Mouse (Mus musculus): ENCODE measurements around the gene Arhgef18.

Gene Arhgef18

GRCm38 (mm10) chr8:3451992-3452391 lies 59.2 kb downstream of the Arhgef18 start:
- DNase-seq (ENCODE audit: low spot score in 2 of 2) = no peak

GRCm38 (mm10) chr8:3463248-3463647 lies 70.4 kb downstream of the Arhgef18 start:
- no peak for DNase-seq (ENCODE audit: low spot score in 2 of 2)

DNA sequence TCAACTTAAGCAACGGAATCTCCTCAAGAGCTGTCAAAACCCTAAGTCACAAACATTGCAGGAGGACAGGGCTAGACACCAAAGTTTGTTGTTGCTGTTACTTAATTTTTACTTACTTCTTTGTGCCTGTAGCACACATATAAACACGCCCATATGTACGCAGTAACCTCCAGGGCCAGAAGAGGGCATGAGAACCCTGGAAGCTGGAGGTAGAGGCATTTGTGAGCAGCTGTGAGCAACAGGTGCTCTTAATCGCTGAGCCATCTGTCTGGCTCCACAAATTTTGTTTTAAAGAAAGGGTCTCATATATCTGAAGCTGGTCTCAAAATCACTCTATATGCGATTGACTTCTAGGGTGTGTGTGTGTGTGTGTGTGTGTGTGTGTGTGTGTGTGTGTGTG lies 71.5 kb downstream of the Arhgef18 start:
- DNase-seq (ENCODE audit: low spot score in 2 of 2) = no peak

- DNase-seq (ENCODE audit: low spot score in 2 of 2) = peak; percentile 65 to 81
Observed at GRCm38 (mm10) chr8:3467006-3467885, 74.4 kb downstream of the Arhgef18 start, which contains the start of gene Pex11g. Gene Pex11g, minus strand, starts transcription at chr8:3467680.

- no peak for DNase-seq (ENCODE audit: low spot score in 2 of 2)
Observed at GRCm38 (mm10) chr8:3467886-3468545, 75.2 kb downstream of the Arhgef18 start.

DNA sequence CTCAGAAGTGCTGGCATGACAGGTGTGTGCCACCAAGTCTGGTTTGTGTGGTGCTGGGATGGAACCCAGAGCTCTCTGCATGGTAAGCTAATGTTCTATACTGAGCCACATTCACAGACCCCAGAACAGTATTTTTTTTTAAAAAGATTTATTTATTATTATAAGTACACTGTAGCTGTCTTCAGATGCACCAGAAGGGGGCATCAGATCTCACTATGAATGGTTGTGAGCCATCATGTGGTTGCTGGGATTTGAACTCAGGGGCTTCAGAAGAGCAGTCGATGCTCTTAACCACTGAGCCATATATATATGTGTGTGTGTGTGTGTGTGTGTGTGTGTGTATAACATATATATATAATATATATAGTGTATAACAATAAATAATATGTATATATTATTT lies 76.0 kb downstream of the Arhgef18 start:
- DNase-seq (ENCODE audit: low spot score in 2 of 2) = no peak

- no peak for DNase-seq (ENCODE audit: low spot score in 2 of 2)
Observed at GRCm38 (mm10) chr8:3470562-3470961, 77.8 kb downstream of the Arhgef18 start, which contains the start of gene Tex45. Gene Tex45, plus strand, starts transcription at chr8:3470862.

DNA sequence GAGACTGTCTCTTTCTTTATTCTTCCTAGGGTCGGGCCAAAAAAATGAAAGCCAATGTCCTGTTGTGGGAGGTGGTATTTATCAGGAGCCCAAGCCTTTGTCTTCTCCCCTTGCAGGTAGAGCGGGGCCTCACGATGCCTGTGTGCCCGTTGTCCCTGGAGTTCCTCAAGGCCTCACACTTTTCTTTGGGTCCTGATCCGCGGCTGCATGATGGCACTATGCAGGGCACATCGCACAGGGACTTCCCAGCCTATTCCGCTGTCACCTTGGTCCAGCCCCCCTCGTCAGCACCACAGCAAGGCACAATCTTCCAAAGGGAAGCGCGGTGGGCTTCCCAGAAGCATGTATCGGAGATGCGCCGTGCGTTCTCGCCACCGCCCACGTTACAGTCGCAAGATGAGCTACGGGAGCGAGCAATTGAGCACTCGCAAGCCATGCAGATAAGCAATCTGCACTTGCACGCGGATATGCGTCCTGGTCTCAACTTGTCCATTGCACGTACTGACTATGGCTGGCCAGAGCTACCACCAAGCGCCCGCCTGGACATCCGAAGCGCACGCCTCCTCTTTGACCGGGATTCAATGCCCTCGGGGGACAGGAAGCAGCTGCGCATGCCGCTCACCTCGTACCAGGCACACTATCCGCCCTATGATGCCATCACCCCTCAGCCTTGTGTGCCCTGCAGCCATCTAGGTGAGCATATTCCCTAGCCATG lies 83.1 kb downstream of the Arhgef18 start:
- DNase-seq (ENCODE audit: low spot score in 2 of 2) = no peak

DNA sequence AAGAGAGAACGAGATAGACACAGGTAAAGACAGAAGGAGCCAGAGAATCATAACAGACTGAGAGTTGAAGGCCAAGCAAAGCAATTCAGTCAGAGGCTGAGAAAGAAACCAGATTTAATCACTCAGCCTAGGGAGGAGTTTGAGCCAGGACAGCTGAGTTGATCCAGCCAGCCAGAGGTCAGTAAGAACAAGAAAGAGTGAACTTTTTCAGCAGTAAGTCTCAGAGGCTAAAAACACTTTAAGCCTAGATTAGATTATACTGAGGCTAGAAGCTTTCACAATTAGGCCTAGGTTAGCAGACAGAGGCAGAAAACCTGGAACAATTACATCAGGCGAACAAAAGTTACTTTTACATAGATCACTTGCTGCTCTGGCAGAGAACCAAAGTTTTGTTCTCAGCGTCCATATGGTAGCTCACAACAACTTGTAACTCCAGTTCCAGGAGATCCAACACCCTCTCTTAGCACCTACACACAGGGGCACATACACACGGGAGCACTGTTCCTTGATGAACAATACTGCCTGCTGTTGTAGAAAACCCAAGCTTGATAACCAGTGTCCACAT lies 87.5 kb downstream of the Arhgef18 start:
- DNase-seq (ENCODE audit: low spot score in 2 of 2) = no peak

GRCm38 (mm10) chr8:3481605-3482004 lies 88.8 kb downstream of the Arhgef18 start:
- DNase-seq (ENCODE audit: low spot score in 2 of 2) = no peak

GRCm38 (mm10) chr8:3482240-3482740 lies 89.5 kb downstream of the Arhgef18 start:
- no peak for DNase-seq (ENCODE audit: low spot score in 2 of 2)

- no peak for DNase-seq (ENCODE audit: low spot score in 2 of 2)
Observed at GRCm38 (mm10) chr8:3483546-3483945, 90.7 kb downstream of the Arhgef18 start.

- DNase-seq (ENCODE audit: low spot score in 2 of 2) = no peak
Observed at GRCm38 (mm10) chr8:3485192-3485591, 92.4 kb downstream of the Arhgef18 start.

- peak in 1 of 2 experiments; percentile 38 for DNase-seq (ENCODE audit: low spot score in 2 of 2)
Observed at GRCm38 (mm10) chr8:3492901-3493844, 100.4 kb downstream of the Arhgef18 start, which contains the start of gene Zfp358. Gene Zfp358, plus strand, starts transcription at chr8:3493138.

DNA sequence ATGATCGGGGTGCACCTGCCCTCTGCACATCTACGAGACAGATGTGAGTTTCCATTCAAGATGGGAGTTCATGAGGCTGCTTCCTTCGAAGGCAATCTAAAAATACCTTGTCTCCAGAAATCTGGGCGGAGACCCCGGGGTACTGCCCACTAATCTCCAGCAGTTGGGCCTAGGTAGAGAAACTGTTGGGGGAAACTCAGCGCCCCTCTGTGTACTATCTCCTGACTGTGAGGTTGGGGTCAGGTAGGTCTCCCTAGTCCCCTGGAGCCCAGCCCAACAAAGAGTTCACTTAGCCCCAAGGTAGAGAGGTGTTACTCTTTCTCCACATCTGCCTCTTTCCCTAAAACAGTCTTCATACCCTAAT lies 101.0 kb downstream of the Arhgef18 start:
- DNase-seq (ENCODE audit: low spot score in 2 of 2) = no peak

- no peak for DNase-seq (ENCODE audit: low spot score in 2 of 2)
Observed at GRCm38 (mm10) chr8:3495578-3496427, 103.0 kb downstream of the Arhgef18 start.

DNA sequence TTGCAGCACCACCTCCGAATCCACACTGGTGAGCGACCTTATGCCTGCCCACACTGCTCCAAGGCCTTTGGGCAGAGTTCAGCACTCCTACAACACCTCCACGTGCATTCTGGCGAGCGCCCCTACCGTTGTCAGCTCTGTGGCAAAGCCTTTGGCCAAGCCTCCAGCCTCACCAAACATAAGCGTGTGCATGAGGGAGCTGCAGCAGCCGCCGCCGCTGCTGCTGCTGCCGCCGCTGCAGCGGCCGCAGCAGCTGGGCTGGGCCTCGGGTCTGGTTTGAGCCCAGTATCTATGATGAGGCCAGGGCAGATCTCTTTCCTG lies 103.6 kb downstream of the Arhgef18 start:
- no peak for DNase-seq (ENCODE audit: low spot score in 2 of 2)

DNA sequence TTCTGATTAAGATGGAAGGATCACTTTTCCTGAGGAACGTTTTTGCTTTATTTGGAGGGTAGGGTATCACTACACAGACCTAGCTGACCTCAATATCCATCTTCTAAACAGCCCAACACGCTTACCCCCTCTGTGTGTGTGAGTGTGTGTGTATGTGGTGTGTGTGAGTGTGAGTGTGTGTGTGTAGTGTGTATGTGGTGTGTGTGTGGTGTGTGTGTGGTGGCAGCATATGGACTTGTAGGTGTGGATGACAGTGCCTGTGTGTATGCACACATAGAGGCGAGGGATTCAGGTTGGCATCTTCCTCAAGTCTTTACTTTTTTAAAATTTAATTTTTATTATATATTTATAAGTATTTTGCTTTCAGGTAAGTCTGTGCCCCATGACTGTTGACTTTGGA lies 105.8 kb downstream of the Arhgef18 start:
- DNase-seq (ENCODE audit: low spot score in 2 of 2) = no peak

GRCm38 (mm10) chr8:3499751-3500150 lies 106.9 kb downstream of the Arhgef18 start:
- DNase-seq (ENCODE audit: low spot score in 2 of 2) = no peak

All from frontal cortex, postnatal 25 days (tissue).